8 mouse cellular contexts compared by ENCODE assay signal in genomic region chr4:86712751-86713195, GRCm38 (mm10). TPM values are rescaled to one million over a fixed set of nuclear protein-coding genes. Genes with fewer than 3 reads are reported as not detected.
DNase-seq lines count a peak whose midpoint lies in the region; ATAC-seq and TF ChIP-seq lines count a peak whose summit lies in the region.

No protein-coding gene starts in this region.

- H3K27me3 ChIP-seq in midbrain, embryonic 11.5 days (ENCODE audit: control insufficient read depth, insufficient read depth, low read length), result no peaks in the 10 kb centered on the region

- H3K27ac ChIP-seq in layer of hippocampus, adult 2 months, result peak overlapping the region; percentile 76
- H3K27ac ChIP-seq in midbrain, embryonic 11.5 days (ENCODE audit: low read depth, low read length), result no peak overlapping the region

- WGBS in midbrain, embryonic 11.5 days, result 84% methylated on average over 12 of the region's 12 CpGs

- no peak for ATAC-seq in midbrain, embryonic 11.5 days (ENCODE audit: low FRiP score)

- H3K9me3 ChIP-seq in midbrain, embryonic 11.5 days (ENCODE audit: control insufficient read depth, low read length), result no peaks in the 10 kb centered on the region

- H3K4me1 ChIP-seq in midbrain, embryonic 11.5 days (ENCODE audit: control insufficient read depth, insufficient read depth, low read length), result no peaks in the 10 kb centered on the region

- H3K4me3 ChIP-seq in layer of hippocampus, adult 2 months, result peak overlapping the region; percentile 26
- no peak overlapping the region for H3K4me3 ChIP-seq in midbrain, embryonic 11.5 days (ENCODE audit: low read depth, low read length)

- DNase-seq in 416B (ENCODE audit: low read depth) (peak; percentile 88), MN1 (ENCODE audit: low spot score) (peak; percentile 69)
- DNase-seq in frontal cortex, postnatal 10 days (ENCODE audit: low spot score in 2 of 2), result peak; percentile 9 to 13
- peak; percentile 66 to 74 for DNase-seq in layer of hippocampus, adult 2 months (ENCODE audit: low spot score in 2 of 2)
- peak; percentile 64 for DNase-seq in naive thymus-derived CD4-positive, alpha-beta T cell, adult 2 months (ENCODE audit: low read depth)
- DNase-seq in cerebellum, adult 9-10 months, result no peak
- no peak for DNase-seq in midbrain, embryonic 11.5 days (ENCODE audit: low spot score, missing footprints)
- no peak for DNase-seq in cerebellum, adult 9-11 months

- TF ChIP-seq CTCF in layer of hippocampus, adult 2 months (conservative IDR thresholded peaks at IDR 0.05), result no peak

- H3K36me3 ChIP-seq in midbrain, embryonic 11.5 days (ENCODE audit: control insufficient read depth, insufficient read depth, low read length), result no peaks in the 10 kb centered on the region

- no peak overlapping the region for H3K9ac ChIP-seq in midbrain, embryonic 11.5 days (ENCODE audit: low read length)

- H3K4me2 ChIP-seq in midbrain, embryonic 11.5 days, result no peak overlapping the region

RNA-seq across cellular contexts. Expression of gene Dennd4c, which starts 35.6 kb away (rescaled TPM):
- total RNA-seq in layer of hippocampus, adult 2 months (2021), result 10 to 100 TPM in 1 of 2 experiments, 1 to 10 TPM in 1; 9.5 to 10.6 TPM
- polyA plus RNA-seq in midbrain, embryonic 11.5 days (2014; fragmentation: Nextera tagmentation; extraction: Ambion mirVana), result 4.9 and 5.0 TPM in 2 replicates

RNA-seq across cellular contexts. Expression of gene Plin2, which starts 42.9 kb away (rescaled TPM):
- 10 to 100 TPM; 10.8 to 13.6 TPM for total RNA-seq in layer of hippocampus, adult 2 months (2021)
- polyA plus RNA-seq in midbrain, embryonic 11.5 days (2014; fragmentation: Nextera tagmentation; extraction: Ambion mirVana), result 72.3 and 79.7 TPM in 2 replicates

Comparison
In these comparisons a context has a peak if more than half of its experiments do, and no peak if none do; other contexts are left out.
1. DNase-seq: peak in 416B (single experiment), MN1 (single experiment), frontal cortex, postnatal 10 days (2 of 2), layer of hippocampus, adult 2 months (2 of 2) and naive thymus-derived CD4-positive, alpha-beta T cell, adult 2 months (single experiment); none in cerebellum, adult 9-10 months (single experiment), midbrain, embryonic 11.5 days (single experiment) and cerebellum, adult 9-11 months (single experiment).